Mouse (Mus musculus) kidney, adult 8-10 months (tissue): ENCODE measurements at regions not wholly inside any gene's neighbourhood (a gene's known extent, or its start where the extent isn't known, plus 50 kb on each side); places are given as distances from the start of the nearest gene placed in this dataset.

Experiments used
- DNase-seq, 2 experiments: peaks; one replicate each; pipeline ENCODE4 v3.0.0; 2022

DNA sequence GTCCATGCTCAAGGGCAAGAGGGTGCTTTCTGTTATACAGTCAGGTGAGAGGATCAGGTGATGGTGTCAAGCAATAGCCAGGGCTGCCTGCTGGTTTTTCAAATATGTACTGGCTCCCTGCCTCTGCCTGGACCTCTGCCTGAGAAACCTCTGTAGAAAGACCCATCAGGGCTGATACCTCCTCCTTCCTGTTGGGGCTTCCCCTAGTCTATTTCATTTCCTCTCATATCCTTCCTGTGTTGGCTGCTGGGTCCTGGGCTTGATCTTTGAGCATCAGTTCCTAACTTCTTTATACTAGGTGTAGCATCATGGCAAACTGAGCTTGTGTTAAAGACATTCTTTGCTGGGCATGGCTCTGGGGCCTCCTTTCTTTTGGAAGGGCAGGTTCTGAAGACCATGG lies 89.5 kb downstream of the Tmem38b start:
- peak in 1 of 2 experiments; percentile 7 for DNase-seq

DNA sequence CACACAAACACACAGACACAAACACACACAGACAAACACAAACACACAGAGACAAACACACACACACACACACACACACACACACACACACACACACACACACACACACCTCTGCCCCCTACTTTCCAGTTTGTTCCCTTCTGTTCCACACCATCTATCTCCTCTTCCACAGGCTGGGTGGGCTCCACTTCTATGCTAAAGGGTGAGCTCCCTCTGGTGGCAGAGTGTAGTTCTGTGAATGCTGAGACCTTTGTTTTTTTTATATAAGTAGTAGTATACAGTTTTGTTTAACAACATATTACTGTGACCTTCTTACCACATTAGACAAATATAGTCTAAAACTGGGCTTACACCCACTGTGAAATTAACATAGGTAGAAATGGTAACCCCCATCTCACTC lies 93.3 kb downstream of the Tmem38b start:
- peak in 1 of 2 experiments; percentile 44 for DNase-seq

- DNase-seq = no peak
Measured at GRCm38 (mm10) chr4:53920587-53920986, 94.7 kb downstream of the Tmem38b start.

GRCm38 (mm10) chr4:53931068-53931467 lies 105.2 kb downstream of the Tmem38b start:
- no peak for DNase-seq

DNA sequence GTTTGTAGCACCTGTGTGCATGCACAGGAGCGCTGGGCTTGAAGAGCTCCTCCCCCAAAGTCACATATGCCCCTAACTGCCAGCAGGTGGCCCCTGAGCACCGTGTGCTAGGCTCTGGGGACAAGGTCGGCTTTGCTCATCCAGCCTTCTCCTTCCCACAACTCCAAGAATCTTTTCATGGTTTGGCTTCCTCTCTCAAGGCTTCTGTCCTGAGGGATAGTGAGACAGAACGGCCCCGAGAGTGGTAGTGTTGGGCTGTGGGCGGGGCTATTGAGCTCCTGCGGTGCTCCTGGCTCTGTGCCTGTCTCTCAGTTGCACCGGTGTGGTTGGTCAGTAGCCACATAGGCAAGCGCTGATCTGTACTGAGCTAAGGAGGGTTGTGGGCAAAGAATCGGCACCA lies 105.7 kb downstream of the Tmem38b start:
- peak; percentile 22 to 43 for DNase-seq

- no peak for DNase-seq
Measured at GRCm38 (mm10) chr4:53935306-53935705, 109.5 kb downstream of the Tmem38b start.

DNA sequence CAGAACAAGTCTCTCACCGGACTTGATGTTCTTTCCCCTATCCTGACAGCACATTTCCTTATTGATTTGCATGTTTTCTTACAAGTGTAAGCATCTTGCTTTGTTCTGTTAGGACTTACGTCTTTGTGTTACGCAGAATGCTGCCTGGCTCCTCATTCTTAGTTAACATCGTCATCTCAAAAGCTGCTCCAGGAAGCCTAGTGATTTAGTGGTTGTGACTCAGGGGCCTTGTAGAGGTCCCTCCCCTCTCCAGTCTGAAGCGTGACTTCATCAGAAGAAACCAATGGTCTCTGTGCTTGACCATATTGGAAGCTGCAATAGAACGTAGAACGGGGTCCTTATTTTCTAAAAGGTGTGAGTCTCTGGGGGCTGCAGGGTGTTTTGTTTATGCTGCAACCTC lies 122.9 kb downstream of the Tmem38b start:
- DNase-seq = no peak

DNA sequence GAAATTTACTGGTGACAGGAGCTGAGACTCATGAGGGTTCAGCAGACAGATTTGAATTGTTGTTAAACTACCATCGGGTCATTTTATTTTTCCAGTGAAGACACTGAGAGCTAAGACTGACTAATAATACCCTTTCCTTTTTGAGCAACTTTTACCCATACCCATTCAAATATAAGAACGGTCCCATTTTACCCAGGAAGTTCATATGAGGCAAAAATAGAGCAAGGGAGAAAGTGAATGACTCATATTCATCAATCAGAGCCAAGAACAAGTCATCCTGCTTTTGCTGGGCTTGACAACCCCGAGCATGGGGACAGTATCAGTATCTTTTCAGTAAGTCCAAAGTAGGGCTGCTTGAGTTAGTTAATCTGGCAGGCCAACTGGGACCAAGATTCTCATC lies 123.3 kb downstream of the Tmem38b start:
- DNase-seq = no peak

- no peak for DNase-seq
Measured at GRCm38 (mm10) chr4:53950496-53950895, 124.7 kb downstream of the Tmem38b start.

GRCm38 (mm10) chr4:53951003-53951733 lies 125.3 kb downstream of the Tmem38b start:
- no peak for DNase-seq

- no peak for DNase-seq
Measured at GRCm38 (mm10) chr4:53951734-53952109, 125.9 kb downstream of the Tmem38b start.

DNA sequence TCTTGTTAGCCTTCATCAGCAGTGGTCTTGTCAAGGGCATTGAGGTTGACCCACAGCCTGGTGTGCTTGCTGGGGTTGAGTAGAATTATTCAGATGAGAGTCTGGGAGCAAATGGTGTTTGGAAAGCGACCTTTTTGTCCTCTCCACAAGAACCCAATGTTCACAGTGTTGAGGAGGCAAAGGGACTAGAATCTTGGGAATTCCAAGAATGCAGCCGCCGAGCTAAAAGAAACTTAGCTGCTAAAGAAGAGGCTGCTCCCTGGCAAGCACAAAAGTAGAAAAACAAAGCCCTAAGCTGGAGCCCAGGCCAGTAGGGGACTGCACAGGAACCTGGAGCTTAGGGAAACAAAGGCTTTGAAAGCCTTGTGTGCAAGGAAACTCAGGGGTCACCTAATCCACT lies 126.4 kb downstream of the Tmem38b start:
- DNase-seq = peak; percentile 21 to 46

GRCm38 (mm10) chr4:53962458-53962857 lies 136.6 kb downstream of the Tmem38b start:
- DNase-seq = no peak

GRCm38 (mm10) chr4:53970461-53970860 lies 144.6 kb downstream of the Tmem38b start:
- no peak for DNase-seq

DNA sequence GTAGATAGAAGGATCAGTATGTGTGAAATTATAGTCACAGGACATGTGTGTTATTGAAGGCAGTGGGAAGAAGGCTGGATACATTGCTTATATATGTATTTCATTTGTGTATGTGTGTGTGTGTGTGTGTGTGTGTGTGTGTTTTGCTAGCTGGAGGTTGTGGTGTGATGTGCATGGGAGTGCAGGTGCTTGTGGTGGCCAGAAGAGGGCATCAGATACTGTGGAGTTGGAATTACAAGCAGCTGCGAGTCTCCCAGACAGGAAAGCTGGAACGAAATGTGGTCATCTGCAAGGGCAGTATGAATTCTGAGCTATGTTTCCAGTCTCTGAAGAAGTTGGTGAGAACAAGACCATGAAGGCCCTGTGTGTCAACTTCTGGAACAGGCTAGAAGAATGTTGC lies 145.1 kb downstream of the Tmem38b start:
- no peak for DNase-seq

DNA sequence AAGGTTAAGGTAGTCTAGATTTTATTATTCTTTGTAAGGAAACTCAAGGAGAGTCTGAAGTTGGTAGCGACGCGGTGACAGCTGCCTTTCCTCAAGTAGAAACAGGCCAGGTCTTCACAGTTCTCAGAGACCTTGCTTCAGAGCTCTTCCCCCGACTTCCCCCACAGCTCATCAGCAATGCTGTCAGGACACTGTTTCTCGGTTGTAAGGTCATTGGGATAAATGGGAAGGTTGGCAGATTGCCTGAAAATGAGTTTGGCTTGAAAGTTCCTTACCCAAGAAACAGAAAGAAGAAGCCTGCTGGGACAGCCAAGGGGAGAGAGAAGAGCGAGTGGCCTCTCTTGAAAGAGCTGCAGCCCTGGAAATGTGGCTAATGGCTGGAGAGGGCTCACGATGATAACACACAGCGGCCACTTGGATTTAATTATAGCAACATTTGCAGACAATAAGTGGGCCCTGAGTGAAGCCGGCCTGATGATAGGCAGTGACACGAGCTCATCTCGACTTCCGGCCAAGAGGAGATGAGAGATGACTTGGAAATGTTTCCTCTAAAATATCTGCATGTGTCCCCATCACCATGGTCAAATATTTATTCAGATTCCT lies 150.3 kb downstream of the Tmem38b start:
- no peak for DNase-seq

DNA sequence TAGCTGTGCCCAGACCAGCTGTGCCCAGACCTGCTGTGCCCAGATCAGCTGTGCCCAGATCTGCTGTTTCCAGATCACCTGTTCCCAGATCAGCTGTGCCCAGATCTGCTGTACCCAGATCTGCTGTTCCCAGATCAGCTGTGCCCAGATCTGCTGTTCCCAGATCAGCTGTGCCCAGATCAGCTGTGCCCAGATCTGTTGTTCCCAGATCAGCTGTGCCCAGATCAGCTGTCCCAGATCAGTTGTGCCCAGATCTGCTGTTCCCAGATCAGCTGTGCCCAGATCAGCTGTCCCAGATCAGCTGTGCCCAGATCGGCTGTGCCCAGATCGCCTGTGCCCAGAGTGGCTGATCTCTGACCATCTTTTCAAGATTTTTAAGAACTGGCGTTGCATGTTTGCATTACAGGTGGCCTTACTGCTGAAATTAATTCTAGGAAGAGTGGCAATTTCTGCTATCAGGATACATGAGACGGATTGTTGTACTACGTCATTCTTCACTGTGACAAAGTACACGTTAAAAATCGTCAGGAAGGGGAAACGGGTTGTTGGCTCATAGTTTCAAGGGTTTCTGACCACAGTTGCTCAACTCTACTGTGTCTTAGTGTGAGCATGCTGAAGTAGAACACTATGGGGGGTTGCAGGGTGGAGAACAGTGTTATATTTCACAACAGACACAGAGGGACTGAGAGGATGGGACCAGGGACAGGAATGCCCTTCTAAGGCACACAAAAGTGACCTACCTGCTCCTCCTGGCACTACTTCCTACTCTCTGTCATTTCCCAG lies 160.9 kb downstream of the Tmem38b start:
- DNase-seq = no peak

GRCm38 (mm10) chr4:53987536-53987935 lies 161.7 kb downstream of the Tmem38b start:
- no peak for DNase-seq

DNA sequence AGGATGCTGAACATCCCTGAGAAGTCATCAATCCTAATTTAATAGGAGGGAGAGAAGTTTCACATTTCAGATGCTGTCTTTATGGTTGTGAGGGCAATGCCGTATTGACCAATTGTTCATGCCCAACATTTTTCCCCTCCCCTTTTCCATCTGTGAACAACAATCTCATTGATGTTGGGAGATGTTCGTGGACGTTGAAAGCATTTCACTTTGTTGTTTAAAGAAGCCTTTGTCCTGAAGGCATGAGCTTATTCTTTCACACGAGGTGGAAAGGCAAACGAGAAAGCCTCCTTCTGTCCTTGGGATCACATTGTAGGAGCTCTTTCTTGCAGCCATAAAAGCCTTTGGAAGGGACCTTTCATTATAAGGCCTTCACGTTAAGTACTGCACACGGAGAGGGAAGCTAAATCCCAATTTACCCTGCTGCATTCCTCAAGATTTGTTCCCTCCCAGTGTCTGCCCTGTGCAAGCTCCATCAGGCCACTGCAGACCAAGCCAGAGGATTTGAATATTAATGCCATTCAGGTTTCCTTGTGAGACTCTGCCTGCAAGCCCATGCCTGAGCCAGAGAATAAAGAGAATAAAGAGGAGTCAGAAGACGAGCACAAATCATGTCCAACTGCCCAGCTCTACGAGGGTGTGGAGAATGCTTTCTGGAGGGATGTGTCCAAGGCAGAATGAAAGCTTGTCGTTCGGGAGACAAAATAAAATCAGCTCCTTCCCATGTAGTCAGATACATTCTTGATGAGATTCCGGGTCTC lies 195.4 kb downstream of the Tmem38b start:
- DNase-seq = no peak

DNA sequence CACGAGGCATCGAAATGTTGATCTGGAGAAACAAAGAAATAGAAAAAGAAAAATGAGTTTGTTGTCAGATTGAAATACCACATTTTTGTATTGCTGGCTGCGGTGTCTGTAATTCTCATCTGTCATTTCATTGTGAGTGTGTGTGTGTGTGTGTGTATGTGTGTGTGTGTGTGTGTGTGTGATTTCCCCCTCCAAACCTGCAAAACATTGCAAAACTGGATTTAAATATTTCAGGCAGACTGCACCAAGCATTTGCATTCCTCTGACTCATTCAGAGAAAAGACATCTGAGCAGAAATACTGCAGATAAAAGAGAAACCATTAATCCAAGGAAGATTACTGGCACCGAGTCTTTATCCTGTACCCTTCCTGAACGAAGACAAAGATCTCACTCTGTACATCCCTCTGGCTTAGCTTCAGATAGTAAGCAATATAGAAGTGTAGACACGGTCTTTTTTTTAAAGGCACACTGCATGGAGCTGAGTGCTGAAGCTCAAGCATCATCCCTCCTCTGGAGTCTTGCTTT lies 196.1 kb downstream of the Tmem38b start:
- DNase-seq = no peak

GRCm38 (mm10) chr4:54026919-54027318 lies 201.1 kb downstream of the Tmem38b start:
- DNase-seq = no peak

- DNase-seq = no peak
Measured at GRCm38 (mm10) chr4:54027565-54028237, 201.9 kb downstream of the Tmem38b start.
